Mouse (Mus musculus) forebrain, postnatal 0 days (tissue): ENCODE data around the gene Reps2. TPM values are rescaled to one million over a fixed set of nuclear protein-coding genes. Genes with fewer than 3 reads are reported as not detected.

ENCODE experiments used
- ATAC-seq: fragments of 200-750 bp; cut with Nextera tagmentation; 2 replicates; pipeline ENCODE4 v1.8.0; 2017; ENCODE audit warnings: mild to moderate bottlenecking, moderate library complexity
- DNase-seq: peaks from one replicate; pipeline ENCODE4 v3.0.0-alpha.2; 2015
- H3K27ac ChIP-seq: fragments of 300-500 bp; sonication (generic); 2 replicates; pipeline ENCODE4 v1.5.1; 2014; ENCODE audit warnings: low read depth, mild to moderate bottlenecking, antibody characterized with exemption, low read length, moderate library complexity, mixed read lengths
- H3K27me3 ChIP-seq: fragments of 300-500 bp; sonication (generic); 2 replicates; pipeline ENCODE4 v1.6.1; 2014; ENCODE audit warnings: mild to moderate bottlenecking, low read length, mixed read lengths; ENCODE audit not compliant: insufficient read depth
- H3K36me3 ChIP-seq: fragments of 300-500 bp; sonication (generic); 2 replicates; pipeline ENCODE4 v1.6.1; 2014; ENCODE audit warnings: mild to moderate bottlenecking, moderate library complexity; ENCODE audit not compliant: insufficient read depth
- H3K4me1 ChIP-seq: fragments of 300-500 bp; sonication (generic); 2 replicates; pipeline ENCODE4 v1.6.1; 2014; ENCODE audit warnings: antibody characterized with exemption; ENCODE audit not compliant: insufficient read depth
- H3K4me2 ChIP-seq: fragments of 300-500 bp; sonication (generic); 2 replicates; pipeline ENCODE4 v1.6.1; 2014; ENCODE audit warnings: low read depth, mild to moderate bottlenecking, moderate library complexity
- H3K4me3 ChIP-seq: fragments of 300-500 bp; sonication (generic); 2 replicates; pipeline ENCODE4 v1.5.1; 2014; ENCODE audit warnings: low read depth, low read length, mixed read lengths
- H3K9ac ChIP-seq: fragments of 300-500 bp; sonication (generic); 2 replicates; pipeline ENCODE4 v1.6.1; 2014; ENCODE audit warnings: mild to moderate bottlenecking
- H3K9me3 ChIP-seq: fragments of 300-500 bp; sonication (generic); 2 replicates; pipeline ENCODE4 v1.6.1; 2016; ENCODE audit warnings: low read length
- CTCF ChIP-seq: sonication (generic); IDR thresholded peaks from 2 replicates; pipeline ENCODE4 v1.5.1; 2016; ENCODE audit warnings: antibody characterized with exemption, control low read depth, low read depth
- WGBS: fragments of 180-500 bp; shearing (Covaris S2); extraction: QIAGEN DNeasy Blood & Tissue Kit; methylation state at CpG from one replicate; pipeline ENCODE4 v1.1.7; 2014; 5-methylcytosine and 5-hydroxymethylcytosine counted together
- polyA plus RNA-seq: library from polyadenylated mRNA; unstranded; fragments of >200 nt; fragmentation: Nextera tagmentation; extraction: Ambion mirVana; gene quantifications from 2 replicates; pipeline ENCODE4 v1.2.1, GENCODE M21; 2015
- total RNA-seq: library from RNA; depleted of rRNA; stranded (reverse); fragments of >200 nt; gene quantifications from 2 replicates; pipeline ENCODE4 v1.2.3, GENCODE M21; 2014

Gene Reps2
- total and polyA plus RNA-seq, 2 experiments from 2014 or later, result 5.1 to 31.5 TPM

GRCm38 (mm10) chrX:162653518-162653917, 10.1 kb upstream of the Reps2 start:
- H3K9ac ChIP-seq, result no peak overlapping the region
- WGBS, result 90% methylated on average over 7 of the region's 7 CpGs
- H3K9me3 ChIP-seq, result no peaks in the 10 kb centered on the region
- H3K4me2 ChIP-seq, result no peak overlapping the region
- H3K36me3 ChIP-seq, result no peaks in the 10 kb centered on the region
- H3K4me3 ChIP-seq, result no peak overlapping the region
- DNase-seq (no peak), ATAC-seq (no peak)
- H3K27ac ChIP-seq, result no peak overlapping the region
- no peaks in the 10 kb centered on the region for H3K27me3 ChIP-seq
- H3K4me1 ChIP-seq, result no peaks in the 10 kb centered on the region
- no peak for TF ChIP-seq CTCF

GRCm38 (mm10) chrX:162652445-162652844, 9.0 kb upstream of the Reps2 start:
- H3K4me3 ChIP-seq, result no peak overlapping the region
- H3K27ac ChIP-seq, result no peak overlapping the region
- no peaks in the 10 kb centered on the region for H3K9me3 ChIP-seq
- WGBS, result 90% methylated on average over 3 of the region's 3 CpGs
- H3K9ac ChIP-seq, result no peak overlapping the region
- no peaks in the 10 kb centered on the region for H3K4me1 ChIP-seq
- DNase-seq (no peak), ATAC-seq (no peak)
- H3K36me3 ChIP-seq, result no peaks in the 10 kb centered on the region
- no peak overlapping the region for H3K4me2 ChIP-seq
- TF ChIP-seq CTCF, result no peak
- H3K27me3 ChIP-seq, result no peaks in the 10 kb centered on the region

- H3K4me3 ChIP-seq, result no peak overlapping the region
- H3K36me3 ChIP-seq, result no peaks in the 10 kb centered on the region
- no peaks in the 10 kb centered on the region for H3K4me1 ChIP-seq
- H3K4me2 ChIP-seq, result no peak overlapping the region
- no peak overlapping the region for H3K9ac ChIP-seq
- no peak for ATAC-seq
- H3K27ac ChIP-seq, result no peak overlapping the region
- no peaks in the 10 kb centered on the region for H3K9me3 ChIP-seq
- H3K27me3 ChIP-seq, result no peaks in the 10 kb centered on the region
- no peak for DNase-seq
- TF ChIP-seq CTCF, result no peak
Observed at GRCm38 (mm10) chrX:162651125-162651524, 7.7 kb upstream of the Reps2 start.

GRCm38 (mm10) chrX:162643789-162644092, 292 bp upstream of the Reps2 start:
- DNase-seq (no peak), ATAC-seq (no peak)
- Histone ChIP-seq H3K27ac (no peak overlapping the region), H3K27me3 (no peaks in the 10 kb centered on the region), H3K4me3 (peak overlapping the region; percentile 54), H3K9ac (peak overlapping the region; percentile 62; the same call in 1 of the 2 replicates), H3K4me1 (no peaks in the 10 kb centered on the region), H3K36me3 (no peaks in the 10 kb centered on the region), H3K9me3 (no peaks in the 10 kb centered on the region), H3K4me2 (peak overlapping the region; percentile 55)
- TF ChIP-seq CTCF, result no peak
- 30% methylated on average over 4 of the region's 4 CpGs for WGBS

- H3K9ac ChIP-seq, result peak overlapping the region; percentile 62; the same call in 1 of the 2 replicates
- H3K4me2 ChIP-seq, result peak overlapping the region; percentile 55
- peak overlapping the region; percentile 54 for H3K4me3 ChIP-seq
- H3K27ac ChIP-seq, result no peak overlapping the region
- ATAC-seq (0 out of 2 replicates have a peak, but pooled peaks have one; percentile 7), DNase-seq (no peak)
- no peaks in the 10 kb centered on the region for H3K27me3 ChIP-seq
- no peaks in the 10 kb centered on the region for H3K36me3 ChIP-seq
- no peak for TF ChIP-seq CTCF
- no peaks in the 10 kb centered on the region for H3K9me3 ChIP-seq
- no peaks in the 10 kb centered on the region for H3K4me1 ChIP-seq
- 44% methylated on average over 11 of the region's 11 CpGs for WGBS
Observed at GRCm38 (mm10) chrX:162642402-162643090, 903 bp downstream of the Reps2 start.

- Histone ChIP-seq H3K4me3 (peak overlapping the region; percentile 54), H3K36me3 (no peaks in the 10 kb centered on the region), H3K27ac (no peak overlapping the region), H3K9ac (0 out of 2 replicates have a peak overlapping the region, but pooled peaks have one; percentile 10), H3K9me3 (no peaks in the 10 kb centered on the region), H3K4me1 (no peaks in the 10 kb centered on the region), H3K4me2 (peak overlapping the region; percentile 55), H3K27me3 (no peaks in the 10 kb centered on the region)
- ATAC-seq (no peak), DNase-seq (no peak)
- TF ChIP-seq CTCF, result no peak
- 67% methylated on average over 4 of the region's 4 CpGs for WGBS
Observed at GRCm38 (mm10) chrX:162641764-162642163, 1.7 kb downstream of the Reps2 start.

GRCm38 (mm10) chrX:162635159-162635558, 8.3 kb downstream of the Reps2 start:
- Histone ChIP-seq H3K36me3 (no peaks in the 10 kb centered on the region), H3K4me1 (no peaks in the 10 kb centered on the region), H3K27ac (no peak overlapping the region), H3K27me3 (no peaks in the 10 kb centered on the region), H3K4me2 (no peak overlapping the region), H3K9me3 (no peaks in the 10 kb centered on the region), H3K4me3 (no peak overlapping the region), H3K9ac (no peak overlapping the region)
- DNase-seq (no peak), ATAC-seq (no peak)
- TF ChIP-seq CTCF, result no peak
- WGBS, result 50% methylated on average over 2 of the region's 2 CpGs

GRCm38 (mm10) chrX:162622091-162622437, 21.4 kb downstream of the Reps2 start:
- H3K4me2 ChIP-seq, result no peak overlapping the region
- H3K4me3 ChIP-seq, result no peak overlapping the region
- H3K27ac ChIP-seq, result peak overlapping the region; percentile 75
- ATAC-seq (peak; percentile 56), DNase-seq (no peak)
- no peaks in the 10 kb centered on the region for H3K4me1 ChIP-seq
- no peak for TF ChIP-seq CTCF
- WGBS, result 69% methylated on average over 1 of the region's 1 CpGs
- no peak overlapping the region for H3K9ac ChIP-seq
- H3K9me3 ChIP-seq, result no peaks in the 10 kb centered on the region
- no peaks in the 10 kb centered on the region for H3K27me3 ChIP-seq
- no peaks in the 10 kb centered on the region for H3K36me3 ChIP-seq
